Mouse (Mus musculus) left cerebral cortex, adult 8-10 months (tissue): ENCODE measurements at regions not wholly inside any gene's neighbourhood (a gene's known extent, or its start where the extent isn't known, plus 50 kb on each side); places are given as distances from the start of the nearest gene placed in this dataset.

Source experiments
- DNase-seq, 2 experiments: peaks; one replicate each; pipeline ENCODE4 v3.0.0; 2022; ENCODE audit warnings: low spot score in 2 of 2

GRCm38 (mm10) chr15:59845158-59845739 is 171.2 kb downstream of the 4933412E24Rik start:
- no peak for DNase-seq

GRCm38 (mm10) chr15:59836631-59837030 is 179.8 kb downstream of the 4933412E24Rik start:
- DNase-seq, result no peak

- no peak for DNase-seq
Measured at GRCm38 (mm10) chr15:59833232-59833631, 183.2 kb downstream of the 4933412E24Rik start.

GRCm38 (mm10) chr15:59831481-59831880 is 184.9 kb downstream of the 4933412E24Rik start:
- DNase-seq, result no peak

GRCm38 (mm10) chr15:59830553-59831462 is 185.6 kb downstream of the 4933412E24Rik start:
- no peak for DNase-seq

- peak; percentile 66 to 67 for DNase-seq
Measured at GRCm38 (mm10) chr15:59828421-59828820, 188.0 kb downstream of the 4933412E24Rik start.

- no peak for DNase-seq
Measured at GRCm38 (mm10) chr15:59826164-59826950, 190.1 kb downstream of the 4933412E24Rik start.

GRCm38 (mm10) chr15:59823921-59824320 is 192.5 kb downstream of the 4933412E24Rik start:
- DNase-seq, result no peak

GRCm38 (mm10) chr15:59822995-59823681 is 193.3 kb downstream of the 4933412E24Rik start:
- no peak for DNase-seq

GRCm38 (mm10) chr15:59820317-59820716 is 196.1 kb downstream of the 4933412E24Rik start:
- DNase-seq, result no peak

- DNase-seq, result no peak
Measured at GRCm38 (mm10) chr15:59816031-59816430, 200.4 kb downstream of the 4933412E24Rik start.

- no peak for DNase-seq
Measured at GRCm38 (mm10) chr15:59811566-59811965, 204.8 kb downstream of the 4933412E24Rik start.

- DNase-seq, result no peak
Measured at GRCm38 (mm10) chr15:59809361-59809760, 207.1 kb downstream of the 4933412E24Rik start.

GRCm38 (mm10) chr15:59807723-59808122 is 208.7 kb downstream of the 4933412E24Rik start:
- no peak for DNase-seq

- DNase-seq, result no peak
Measured at GRCm38 (mm10) chr15:59805771-59806170, 210.6 kb downstream of the 4933412E24Rik start.

- DNase-seq, result no peak
Measured at GRCm38 (mm10) chr15:59804821-59805220, 211.6 kb downstream of the 4933412E24Rik start.

GRCm38 (mm10) chr15:59804394-59804793 is 212.0 kb downstream of the 4933412E24Rik start:
- no peak for DNase-seq

- DNase-seq, result no peak
Measured at GRCm38 (mm10) chr15:59802276-59802675, 214.1 kb downstream of the 4933412E24Rik start.

- no peak for DNase-seq
Measured at GRCm38 (mm10) chr15:59799124-59799815, 217.1 kb downstream of the 4933412E24Rik start.

GRCm38 (mm10) chr15:59798486-59798885 is 217.9 kb downstream of the 4933412E24Rik start:
- peak in 1 of 2 experiments; percentile 28 for DNase-seq

- DNase-seq, result peak in 1 of 2 experiments; percentile 67
Measured at GRCm38 (mm10) chr15:59795717-59796116, 220.7 kb downstream of the 4933412E24Rik start.
